Mouse (Mus musculus): Measurements from ENCODE around the gene Traip. TPM values are rescaled to one million over a fixed set of nuclear protein-coding genes. Genes with fewer than 3 reads are reported as not detected.

Traip gene
- polyA plus RNA-seq, 2 experiments: 14.3 to 22.5 TPM

GRCm38 (mm10) chr9:107914764-107915420 lies 35.0 kb upstream of the Traip start:
- Histone ChIP-seq H3K27me3 (ENCODE audit: control insufficient read depth, insufficient read depth, low read length) (no peaks in the 10 kb centered on the region), H3K4me2 (replicated peaks; ENCODE audit: low read depth, low read length, severe bottlenecking) (no peak overlapping the region), H3K4me3 (replicated peaks; ENCODE audit: low read length) (no peak overlapping the region), H3K36me3 (ENCODE audit: control insufficient read depth, insufficient read depth, low read length) (0 out of 2 replicates have a peak, but pooled peaks cover 4% of the 10 kb centered on the region), H3K27ac (replicated peaks; ENCODE audit: low read depth, low read length) (no peak overlapping the region), H3K9ac (ENCODE audit: low read depth, low read length, severe bottlenecking) (no peak overlapping the region), H3K9me3 (ENCODE audit: control insufficient read depth, low read length) (no peaks in the 10 kb centered on the region), H3K4me1 (ENCODE audit: control insufficient read depth, insufficient read depth, low read length) (peaks cover 5% of the 10 kb centered on the region; the same call in 1 of the 2 replicates)
- no peak for ATAC-seq (ENCODE audit: low FRiP score, low read depth)
- TF ChIP-seq POLR2A (IDR thresholded peaks at IDR 0.05; ENCODE audit: borderline replicate concordance, extremely low read depth, insufficient read depth, insufficient read length): no peak
- 64% methylated on average over 16 of the region's 16 CpGs for WGBS
- no peak for DNase-seq (ENCODE audit: low spot score)

GRCm38 (mm10) chr9:107917895-107918608 lies 31.9 kb upstream of the Traip start:
- Histone ChIP-seq H3K4me1 (ENCODE audit: control insufficient read depth, insufficient read depth, low read length) (0 out of 2 replicates have a peak, but pooled peaks cover 5% of the 10 kb centered on the region), H3K4me2 (replicated peaks; ENCODE audit: low read depth, low read length, severe bottlenecking) (no peak overlapping the region; the same call in 1 of the 2 replicates), H3K27me3 (ENCODE audit: control insufficient read depth, insufficient read depth, low read length) (no peaks in the 10 kb centered on the region), H3K36me3 (ENCODE audit: control insufficient read depth, insufficient read depth, low read length) (0 out of 2 replicates have a peak, but pooled peaks cover 4% of the 10 kb centered on the region), H3K27ac (replicated peaks; ENCODE audit: low read depth, low read length) (no peak overlapping the region), H3K4me3 (replicated peaks; ENCODE audit: low read length) (no peak overlapping the region), H3K9ac (ENCODE audit: low read depth, low read length, severe bottlenecking) (peak overlapping the region; percentile 29; the same call in 1 of the 2 replicates), H3K9me3 (ENCODE audit: control insufficient read depth, low read length) (no peaks in the 10 kb centered on the region)
- TF ChIP-seq POLR2A (IDR thresholded peaks at IDR 0.05; ENCODE audit: borderline replicate concordance, extremely low read depth, insufficient read depth, insufficient read length): no peak
- peak; percentile 60 for DNase-seq (ENCODE audit: low spot score)
- ATAC-seq (ENCODE audit: low FRiP score, low read depth): peak; percentile 47; the same call in 1 of the 2 replicates
- WGBS: 33% methylated on average over 13 of the region's 13 CpGs

GRCm38 (mm10) chr9:107918884-107919283 lies 31.1 kb upstream of the Traip start:
- Histone ChIP-seq H3K4me2 (replicated peaks; ENCODE audit: low read depth, low read length, severe bottlenecking) (no peak overlapping the region), H3K27ac (replicated peaks; ENCODE audit: low read depth, low read length) (no peak overlapping the region), H3K36me3 (ENCODE audit: control insufficient read depth, insufficient read depth, low read length) (0 out of 2 replicates have a peak, but pooled peaks cover 4% of the 10 kb centered on the region), H3K9ac (ENCODE audit: low read depth, low read length, severe bottlenecking) (no peak overlapping the region), H3K27me3 (ENCODE audit: control insufficient read depth, insufficient read depth, low read length) (no peaks in the 10 kb centered on the region), H3K4me1 (ENCODE audit: control insufficient read depth, insufficient read depth, low read length) (0 out of 2 replicates have a peak, but pooled peaks cover 8% of the 10 kb centered on the region), H3K9me3 (ENCODE audit: control insufficient read depth, low read length) (no peaks in the 10 kb centered on the region), H3K4me3 (replicated peaks; ENCODE audit: low read length) (no peak overlapping the region)
- DNase-seq (ENCODE audit: low spot score): no peak
- 75% methylated on average over 6 of the region's 6 CpGs for WGBS
- no peak for ATAC-seq (ENCODE audit: low FRiP score, low read depth)
- TF ChIP-seq POLR2A (IDR thresholded peaks at IDR 0.05; ENCODE audit: borderline replicate concordance, extremely low read depth, insufficient read depth, insufficient read length): no peak

GRCm38 (mm10) chr9:107919441-107919840 lies 30.5 kb upstream of the Traip start:
- H3K4me2 ChIP-seq (replicated peaks; ENCODE audit: low read depth, low read length, severe bottlenecking): no peak overlapping the region
- 90% methylated on average over 5 of the region's 5 CpGs for WGBS

GRCm38 (mm10) chr9:107923021-107923420 lies 26.9 kb upstream of the Traip start:
- no peak for TF ChIP-seq POLR2A (IDR thresholded peaks at IDR 0.05; ENCODE audit: borderline replicate concordance, extremely low read depth, insufficient read depth, insufficient read length)
- no peak overlapping the region for H3K9ac ChIP-seq (ENCODE audit: low read depth, low read length, severe bottlenecking)
- no peak for DNase-seq (ENCODE audit: low spot score)
- no peaks in the 10 kb centered on the region for H3K36me3 ChIP-seq (ENCODE audit: control insufficient read depth, insufficient read depth, low read length)
- H3K27ac ChIP-seq (replicated peaks; ENCODE audit: low read depth, low read length): no peak overlapping the region
- H3K4me3 ChIP-seq (replicated peaks; ENCODE audit: low read length): no peak overlapping the region
- ATAC-seq (ENCODE audit: low FRiP score, low read depth): no peak
- H3K27me3 ChIP-seq (ENCODE audit: control insufficient read depth, insufficient read depth, low read length): no peaks in the 10 kb centered on the region
- WGBS: 32% methylated on average over 7 of the region's 7 CpGs
- 0 out of 2 replicates have a peak, but pooled peaks cover 9% of the 10 kb centered on the region for H3K4me1 ChIP-seq (ENCODE audit: control insufficient read depth, insufficient read depth, low read length)
- no peak overlapping the region for H3K4me2 ChIP-seq (replicated peaks; ENCODE audit: low read depth, low read length, severe bottlenecking)
- no peaks in the 10 kb centered on the region for H3K9me3 ChIP-seq (ENCODE audit: control insufficient read depth, low read length)

More at GRCm38 (mm10) chr9:107919441-107919840, 30.5 kb upstream of the Traip start:
- Histone ChIP-seq H3K27ac (replicated peaks; ENCODE audit: low read depth, low read length) (no peak overlapping the region), H3K36me3 (ENCODE audit: control insufficient read depth, insufficient read depth, low read length) (0 out of 2 replicates have a peak, but pooled peaks cover under 1% of the 10 kb centered on the region), H3K4me3 (replicated peaks; ENCODE audit: low read length) (no peak overlapping the region), H3K9me3 (ENCODE audit: control insufficient read depth, low read length) (no peaks in the 10 kb centered on the region), H3K4me1 (ENCODE audit: control insufficient read depth, insufficient read depth, low read length) (0 out of 2 replicates have a peak, but pooled peaks cover 9% of the 10 kb centered on the region), H3K9ac (ENCODE audit: low read depth, low read length, severe bottlenecking) (no peak overlapping the region), H3K27me3 (ENCODE audit: control insufficient read depth, insufficient read depth, low read length) (no peaks in the 10 kb centered on the region)
- DNase-seq (ENCODE audit: low spot score) (no peak), ATAC-seq (ENCODE audit: low FRiP score, low read depth) (no peak)
- TF ChIP-seq POLR2A (IDR thresholded peaks at IDR 0.05; ENCODE audit: borderline replicate concordance, extremely low read depth, insufficient read depth, insufficient read length): no peak
